Mouse (Mus musculus): ENCODE data around the gene Ugt1a8. TPM values are rescaled to one million over a fixed set of nuclear protein-coding genes. Genes with fewer than 3 reads are reported as not detected.

Ugt1a8 gene
- polyA plus RNA-seq, 1 experiment from 2014 or later: not detected

Other genes with a start within 250 kb of the Ugt1a8 start
- gene Dgkd, start 234.5 kb upstream of the Ugt1a8 start, polyA plus RNA-seq (2015; fragmentation: Nextera tagmentation; extraction: Ambion mirVana): 33.8 and 35.3 TPM in 2 replicates
- gene Usp40, start 79.3 kb upstream of the Ugt1a8 start, polyA plus RNA-seq (2015; fragmentation: Nextera tagmentation; extraction: Ambion mirVana): 38.3 and 42.3 TPM in 2 replicates
- 25.3 and 28.9 TPM in 2 replicates for gene Ugt1a10, start 32.4 kb upstream of the Ugt1a8 start, polyA plus RNA-seq (2015; fragmentation: Nextera tagmentation; extraction: Ambion mirVana)
- 6.4 and 7.1 TPM in 2 replicates for gene Ugt1a9, start 17.0 kb upstream of the Ugt1a8 start, polyA plus RNA-seq (2015; fragmentation: Nextera tagmentation; extraction: Ambion mirVana)
- 10.5 and 10.9 TPM in 2 replicates for gene Ugt1a7c, start 7.2 kb downstream of the Ugt1a8 start, polyA plus RNA-seq (2015; fragmentation: Nextera tagmentation; extraction: Ambion mirVana)
- 0.81 and 0.82 TPM in 2 replicates for gene Ugt1a6b, start 15.4 kb downstream of the Ugt1a8 start, polyA plus RNA-seq (2015; fragmentation: Nextera tagmentation; extraction: Ambion mirVana)
- 6.0 and 6.7 TPM in 2 replicates for gene Ugt1a6a, start 47.0 kb downstream of the Ugt1a8 start, polyA plus RNA-seq (2015; fragmentation: Nextera tagmentation; extraction: Ambion mirVana)
- gene Ugt1a5, start 78.2 kb downstream of the Ugt1a8 start, polyA plus RNA-seq (2015; fragmentation: Nextera tagmentation; extraction: Ambion mirVana): not detected in 2 replicates
- 68.4 and 84.9 TPM in 2 replicates for gene Ugt1a2, start 112.8 kb downstream of the Ugt1a8 start, polyA plus RNA-seq (2015; fragmentation: Nextera tagmentation; extraction: Ambion mirVana)
- gene Dnajb3, start 118.0 kb downstream of the Ugt1a8 start, polyA plus RNA-seq (2015; fragmentation: Nextera tagmentation; extraction: Ambion mirVana): 10.4 and 11.2 TPM in 2 replicates
- gene Ugt1a1, start 124.1 kb downstream of the Ugt1a8 start, polyA plus RNA-seq (2015; fragmentation: Nextera tagmentation; extraction: Ambion mirVana): 2.4 TPM in 2 replicates
- 1.3 and 2.8 TPM in 2 replicates for gene Mroh2a, start 139.2 kb downstream of the Ugt1a8 start, polyA plus RNA-seq (2015; fragmentation: Nextera tagmentation; extraction: Ambion mirVana)
- 168 and 187 TPM in 2 replicates for gene Hjurp, start 189.8 kb downstream of the Ugt1a8 start, polyA plus RNA-seq (2015; fragmentation: Nextera tagmentation; extraction: Ambion mirVana)
- gene Trpm8, start 189.8 kb downstream of the Ugt1a8 start, polyA plus RNA-seq (2015; fragmentation: Nextera tagmentation; extraction: Ambion mirVana): not detected in 2 replicates